Comparison of ENCODE assay signal across 8 mouse cellular contexts in genomic region chr12:70827901-70828271, GRCm38 (mm10). TPM values are rescaled to one million over a fixed set of nuclear protein-coding genes. Genes with fewer than 3 reads are reported as not detected.
DNase-seq lines count a peak whose midpoint lies in the region; ATAC-seq lines count a peak whose summit lies in the region.
"Had no signal": no experiment of that assay in that cellular context is flagged by ENCODE, and none has a peak within 500 bp of the region (broad histone marks: within the 10 kb centered on the region; RNA-seq: fewer than 3 reads in every experiment).

No protein-coding gene starts in this region.

- H3K36me3 ChIP-seq in heart, embryonic 15.5 days: no peaks in the 10 kb centered on the region
- H3K36me3 ChIP-seq in midbrain, embryonic 16.5 days (ENCODE audit: control insufficient read depth, insufficient read depth, low read length): no peaks in the 10 kb centered on the region
- no peaks in the 10 kb centered on the region for H3K36me3 ChIP-seq in midbrain, embryonic 11.5 days (ENCODE audit: control insufficient read depth, insufficient read depth, low read length)
- no peaks in the 10 kb centered on the region for H3K36me3 ChIP-seq in limb, embryonic 10.5 days

- DNase-seq in heart, adult 18-20 months: no peak
- no peak for DNase-seq in midbrain, embryonic 11.5 days (ENCODE audit: low spot score, missing footprints)
- no peak for DNase-seq in limb, embryonic 10.5 days (ENCODE audit: low spot score)
- DNase-seq in frontal cortex, adult 2 months (ENCODE audit: extremely low spot score in 1 of 2, low spot score in 1 of 2): no peak
- DNase-seq in urinary bladder, postnatal 25 days (ENCODE audit: low spot score): no peak
- DNase-seq: heart, postnatal 14 days had no signal

- H3K4me3 ChIP-seq in heart, embryonic 15.5 days: peak overlapping the region; percentile 76; the same call in 1 of the 2 replicates
- no peak overlapping the region for H3K4me3 ChIP-seq in midbrain, embryonic 16.5 days (ENCODE audit: low read depth, low read length)
- H3K4me3 ChIP-seq in midbrain, embryonic 11.5 days (ENCODE audit: low read depth, low read length): no peak overlapping the region
- H3K4me3 ChIP-seq in limb, embryonic 10.5 days: peak overlapping the region; percentile 87

- no peaks in the 10 kb centered on the region for H3K27me3 ChIP-seq in heart, embryonic 15.5 days
- H3K27me3 ChIP-seq in midbrain, embryonic 16.5 days (ENCODE audit: control insufficient read depth, insufficient read depth, low read depth, low read length): no peaks in the 10 kb centered on the region
- H3K27me3 ChIP-seq in midbrain, embryonic 11.5 days (ENCODE audit: control insufficient read depth, insufficient read depth, low read length): no peaks in the 10 kb centered on the region
- no peaks in the 10 kb centered on the region for H3K27me3 ChIP-seq in limb, embryonic 10.5 days (ENCODE audit: low read depth, poor library complexity, severe bottlenecking)

- no peak overlapping the region for H3K27ac ChIP-seq in heart, embryonic 15.5 days
- no peak overlapping the region for H3K27ac ChIP-seq in midbrain, embryonic 16.5 days (ENCODE audit: low read length)
- no peak overlapping the region for H3K27ac ChIP-seq in midbrain, embryonic 11.5 days (ENCODE audit: low read depth, low read length)
- H3K27ac ChIP-seq in limb, embryonic 10.5 days: peak overlapping the region; percentile 97

- H3K9ac ChIP-seq in heart, embryonic 15.5 days: no peak overlapping the region
- H3K9ac ChIP-seq in midbrain, embryonic 16.5 days (ENCODE audit: low read depth, low read length): no peak overlapping the region
- H3K9ac ChIP-seq in midbrain, embryonic 11.5 days (ENCODE audit: low read length): no peak overlapping the region

- WGBS in heart, embryonic 15.5 days: 68% methylated on average over 4 of the region's 4 CpGs
- WGBS in midbrain, embryonic 16.5 days: 76% methylated on average over 4 of the region's 4 CpGs
- 80% methylated on average over 4 of the region's 4 CpGs for WGBS in midbrain, embryonic 11.5 days
- 25% methylated on average over 4 of the region's 4 CpGs for WGBS in limb, embryonic 10.5 days

- peak overlapping the region; percentile 83; the same call in 1 of the 2 replicates for H3K4me2 ChIP-seq in heart, embryonic 15.5 days
- peak overlapping the region; percentile 22; the same call in 1 of the 2 replicates for H3K4me2 ChIP-seq in midbrain, embryonic 16.5 days (ENCODE audit: low read length)
- H3K4me2 ChIP-seq in midbrain, embryonic 11.5 days: no peak overlapping the region

- no peak for ATAC-seq in heart, embryonic 15.5 days (replicated peaks; ENCODE audit: insufficient number of reproducible peaks, insufficient read depth, low FRiP score, low read depth)
- ATAC-seq in midbrain, embryonic 16.5 days: no peak
- ATAC-seq in midbrain, embryonic 11.5 days (ENCODE audit: low FRiP score): no peak

- no peaks in the 10 kb centered on the region for H3K9me3 ChIP-seq in heart, embryonic 15.5 days (replicated peaks)
- H3K9me3 ChIP-seq in midbrain, embryonic 16.5 days (replicated peaks; ENCODE audit: control insufficient read depth, low read length, poor library complexity, severe bottlenecking): no peaks in the 10 kb centered on the region
- H3K9me3 ChIP-seq in midbrain, embryonic 11.5 days (ENCODE audit: control insufficient read depth, low read length): no peaks in the 10 kb centered on the region
- no peaks in the 10 kb centered on the region for H3K9me3 ChIP-seq in limb, embryonic 10.5 days (replicated peaks)

- H3K4me1 ChIP-seq in heart, embryonic 15.5 days (replicated peaks): peaks cover 57% of the 10 kb centered on the region
- peaks cover 35% of the 10 kb centered on the region for H3K4me1 ChIP-seq in midbrain, embryonic 16.5 days (ENCODE audit: control insufficient read depth, insufficient read depth, low read length)
- peaks cover 14% of the 10 kb centered on the region for H3K4me1 ChIP-seq in midbrain, embryonic 11.5 days (ENCODE audit: control insufficient read depth, insufficient read depth, low read length)
- H3K4me1 ChIP-seq in limb, embryonic 10.5 days: peaks cover 60% of the 10 kb centered on the region

RNA-seq across cellular contexts. Expression of gene Frmd6, which starts 2.6 kb away (rescaled TPM):
- 23.0 and 26.0 TPM in 2 replicates for polyA plus RNA-seq in heart, embryonic 15.5 days (2015; fragmentation: Nextera tagmentation; extraction: Ambion mirVana)
- 10 to 100 TPM; 36.7 to 37.1 TPM for total RNA-seq in heart, adult 18-20 months (2021)
- polyA plus RNA-seq in midbrain, embryonic 16.5 days (2015; fragmentation: Nextera tagmentation; extraction: Ambion mirVana): 8.1 and 8.3 TPM in 2 replicates
- 15.9 and 20.1 TPM in 2 replicates for polyA plus RNA-seq in midbrain, embryonic 11.5 days (2014; fragmentation: Nextera tagmentation; extraction: Ambion mirVana)
- polyA plus RNA-seq in limb, embryonic 10.5 days (2016; fragmentation: Nextera tagmentation; extraction: Ambion mirVana): 47.9 and 55.6 TPM in 2 replicates
- polyA plus RNA-seq in frontal cortex, adult 2 months (2012; rRNA removed): 22.6 and 22.8 TPM in 2 replicates

Comparison
In these comparisons a context has a peak if more than half of its experiments do, and no peak if none do; other contexts are left out.
1. H3K4me3 ChIP-seq: peak in heart, embryonic 15.5 days (single experiment) and limb, embryonic 10.5 days (single experiment); none in midbrain, embryonic 16.5 days (single experiment) and midbrain, embryonic 11.5 days (single experiment).